Mouse (Mus musculus) heart, adult 2 months (tissue): ENCODE results near the gene Mtx1.

Experiments
- CTCF ChIP-seq: fragments of 200-600 bp; IDR thresholded peaks from 2 replicates; pipeline ENCODE4 v1.8.1; 2022; ENCODE audit warnings: antibody characterized with exemption, mild to moderate bottlenecking, moderate library complexity
- EP300 ChIP-seq: fragments of 200-500 bp; IDR thresholded peaks from 2 replicates; pipeline ENCODE4 v1.6.1; 2011; ENCODE audit warnings: low read depth, low read length, control low read depth; ENCODE audit not compliant: insufficient read depth
- POLR2A ChIP-seq: fragments of 200-500 bp; IDR thresholded peaks from 2 replicates; pipeline ENCODE4 v1.6.1; 2011; ENCODE audit warnings: mild to moderate bottlenecking, low read depth, low read length, control low read depth; ENCODE audit not compliant: insufficient read depth

- TF ChIP-seq CTCF (no peak), EP300 (no peak), POLR2A (no peak)
Observed at GRCm38 (mm10) chr3:89203142-89203514, 23.8 kb downstream of the Mtx1 start.
